Mouse (Mus musculus): Measurements from ENCODE around the gene Sept9. TPM values are rescaled to one million over a fixed set of nuclear protein-coding genes. Genes with fewer than 3 reads are reported as not detected.

Gene Sept9
- total RNA-seq (2017): 92.3 and 101 TPM in 2 replicates

DNA sequence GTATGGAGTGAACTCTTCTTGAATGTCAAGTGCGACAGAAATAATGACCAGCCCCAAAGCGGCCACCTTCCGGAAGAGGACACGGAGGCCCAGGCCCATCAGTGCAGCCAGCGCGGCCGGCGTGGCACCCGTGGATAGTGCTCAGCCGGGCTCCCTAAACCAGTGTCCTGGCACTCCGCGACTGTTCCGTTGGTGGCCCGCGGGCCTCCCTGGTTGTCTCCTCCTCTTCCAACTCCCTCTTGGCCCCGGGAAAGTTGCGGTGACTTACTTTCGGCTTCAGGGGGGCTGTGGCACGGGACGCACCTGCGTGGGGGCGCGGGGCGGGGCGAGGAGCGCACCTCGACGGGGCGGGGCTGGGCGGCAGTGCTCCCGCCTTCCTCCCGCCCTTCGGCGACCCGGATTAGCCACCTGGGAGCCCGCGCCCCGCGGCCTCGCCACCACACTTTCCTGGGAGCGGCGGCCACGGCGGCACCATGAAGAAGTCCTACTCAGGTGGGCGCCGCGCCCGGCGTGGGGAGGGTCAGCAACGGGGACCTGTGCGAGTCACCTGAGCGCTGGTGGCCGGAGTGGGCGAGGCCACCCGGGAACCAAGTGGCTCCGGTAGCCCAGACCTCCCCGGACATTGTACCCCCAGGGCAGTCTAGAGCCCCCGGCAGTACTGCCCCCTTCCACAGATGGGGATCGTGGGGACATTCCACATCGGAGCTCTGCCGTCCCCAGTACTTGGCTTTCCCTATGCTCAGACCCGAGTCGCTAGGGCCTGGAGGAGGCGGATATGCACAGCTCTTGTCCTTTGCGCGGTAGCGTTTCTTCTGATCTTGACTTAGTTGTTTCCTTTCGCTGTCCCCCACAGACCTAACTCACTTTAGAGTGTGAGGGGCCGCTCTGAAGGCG, at the start of gene Sept9:
Gene Sept9, plus strand, starts transcription at position 380 of the 894 bp plus-strand sequence.
- no peak for ATAC-seq (ENCODE audit: extremely low read depth, insufficient number of reproducible peaks, low FRiP score, poor library complexity, severe bottlenecking)

DNA sequence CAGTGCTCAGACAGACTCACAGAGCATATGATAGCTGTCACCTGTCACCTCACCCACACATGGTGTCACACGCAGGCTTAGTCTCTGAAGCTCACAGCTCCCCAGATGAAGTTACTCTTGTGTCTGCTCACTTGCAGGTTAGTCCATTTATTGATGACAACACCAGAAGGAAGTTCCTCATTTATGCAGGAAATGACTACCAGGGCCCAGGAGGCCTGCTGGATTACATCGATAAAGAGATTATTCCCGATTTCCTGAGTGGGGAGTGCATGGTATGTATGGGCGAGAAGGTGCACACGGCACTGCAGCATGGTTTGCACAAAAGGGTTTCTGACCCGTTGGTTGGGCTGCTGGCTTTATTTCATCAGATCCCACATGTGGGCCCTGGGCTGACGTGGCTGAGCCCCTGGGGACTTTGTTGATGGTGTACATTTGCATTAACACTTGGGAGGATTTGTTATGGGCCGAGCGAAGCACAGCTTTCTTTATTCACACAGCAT, 48.9 kb upstream of the Sept9 start:
- no peak for ATAC-seq (ENCODE audit: extremely low read depth, insufficient number of reproducible peaks, low FRiP score, poor library complexity, severe bottlenecking)

DNA sequence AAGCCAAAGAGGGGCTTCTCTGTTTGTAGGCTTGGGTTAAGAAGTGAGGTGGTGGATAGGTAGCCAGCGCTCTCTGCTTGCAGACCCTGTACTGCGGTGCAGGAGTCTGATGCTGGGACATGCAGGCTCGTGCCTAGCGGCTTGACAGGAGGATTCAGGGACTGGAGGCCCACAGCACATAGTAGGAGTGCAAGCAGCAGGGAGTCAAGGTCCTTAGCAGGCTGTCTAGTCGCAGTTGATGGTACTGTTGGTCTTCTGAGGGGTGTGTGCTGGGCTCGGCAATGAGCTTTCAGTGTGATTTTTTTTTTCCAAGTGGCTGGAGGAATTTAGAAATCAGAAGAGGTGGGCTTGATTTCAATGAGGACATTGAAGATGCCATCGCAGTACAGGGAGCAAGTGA, 48.0 kb upstream of the Sept9 start:
- no peak for ATAC-seq (ENCODE audit: extremely low read depth, insufficient number of reproducible peaks, low FRiP score, poor library complexity, severe bottlenecking)

DNA sequence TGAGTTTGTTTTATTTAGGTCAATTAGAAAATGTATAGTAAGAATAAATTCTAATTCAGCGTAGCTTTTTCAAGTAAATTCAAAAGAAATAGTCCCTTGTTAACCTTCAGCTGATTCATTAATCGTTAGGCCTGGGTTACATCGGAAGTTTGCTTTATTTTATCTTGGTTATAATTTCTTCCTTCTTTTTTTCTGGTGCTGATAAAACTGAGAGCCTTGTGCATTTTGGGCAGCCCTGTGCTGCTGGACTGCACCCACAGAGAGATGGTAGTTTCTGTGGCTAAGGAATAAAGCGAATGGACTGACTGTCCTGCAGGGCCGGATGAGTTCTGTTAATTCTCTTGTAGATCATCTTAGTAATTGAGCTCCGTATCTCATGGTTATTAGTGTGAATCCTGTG, 46.9 kb upstream of the Sept9 start:
- no peak for ATAC-seq (ENCODE audit: extremely low read depth, insufficient number of reproducible peaks, low FRiP score, poor library complexity, severe bottlenecking)

DNA sequence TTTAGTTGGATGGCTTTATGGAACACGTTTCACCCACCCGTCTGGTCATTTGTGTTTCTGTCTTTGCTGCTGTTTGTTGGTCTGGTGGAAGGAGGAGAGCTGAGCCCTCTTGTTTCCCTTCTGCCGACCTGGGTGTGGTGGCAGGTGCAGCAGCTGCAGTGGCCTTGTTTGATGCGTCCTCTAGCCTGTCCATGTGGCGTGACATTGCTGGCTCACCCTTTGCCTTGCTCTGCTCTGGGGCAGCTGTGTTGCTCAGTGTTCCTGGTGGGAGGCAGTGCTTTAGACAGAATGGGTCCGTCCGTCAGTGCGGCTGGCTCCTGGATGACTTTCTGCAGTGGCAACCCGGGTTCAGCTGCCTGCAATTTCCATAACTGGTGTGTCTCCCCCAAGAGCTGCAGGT, 45.9 kb upstream of the Sept9 start:
- ATAC-seq (ENCODE audit: extremely low read depth, insufficient number of reproducible peaks, low FRiP score, poor library complexity, severe bottlenecking): no peak

DNA sequence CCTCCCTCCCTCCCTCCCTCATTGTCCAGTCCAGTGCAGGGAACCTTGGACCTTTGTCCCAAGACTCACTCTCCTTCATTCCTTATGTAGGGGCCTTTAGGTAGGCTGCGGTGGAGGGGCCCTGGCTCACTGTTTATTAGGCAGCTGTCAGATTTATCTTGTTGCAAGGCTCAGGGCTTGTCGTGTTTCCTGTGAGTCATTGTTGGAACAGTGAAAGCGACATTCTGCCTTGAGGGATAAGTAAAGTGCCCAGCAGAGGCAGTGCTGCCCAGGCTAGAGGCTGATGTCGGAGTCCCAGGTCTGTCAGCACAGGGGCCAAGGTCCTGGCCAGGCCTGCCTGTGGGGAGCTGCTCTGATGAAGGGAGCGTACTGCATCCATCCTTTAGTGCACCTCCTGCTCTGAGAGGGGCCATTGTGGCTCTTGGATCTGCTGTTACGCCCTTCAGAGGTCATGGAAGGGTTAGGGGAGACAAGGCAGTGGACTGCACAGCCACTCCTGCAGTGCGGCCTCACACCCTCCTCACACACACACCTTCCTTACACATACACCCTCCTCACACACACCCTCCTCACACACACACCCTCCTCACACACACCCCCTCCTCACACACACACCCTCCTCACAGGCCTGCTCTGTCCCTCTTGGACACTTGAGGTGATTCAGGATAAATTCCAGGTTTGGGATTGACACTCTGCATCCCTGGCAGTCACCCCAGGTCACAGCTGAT, 45.2 kb upstream of the Sept9 start:
- ATAC-seq (ENCODE audit: extremely low read depth, insufficient number of reproducible peaks, low FRiP score, poor library complexity, severe bottlenecking): no peak

DNA sequence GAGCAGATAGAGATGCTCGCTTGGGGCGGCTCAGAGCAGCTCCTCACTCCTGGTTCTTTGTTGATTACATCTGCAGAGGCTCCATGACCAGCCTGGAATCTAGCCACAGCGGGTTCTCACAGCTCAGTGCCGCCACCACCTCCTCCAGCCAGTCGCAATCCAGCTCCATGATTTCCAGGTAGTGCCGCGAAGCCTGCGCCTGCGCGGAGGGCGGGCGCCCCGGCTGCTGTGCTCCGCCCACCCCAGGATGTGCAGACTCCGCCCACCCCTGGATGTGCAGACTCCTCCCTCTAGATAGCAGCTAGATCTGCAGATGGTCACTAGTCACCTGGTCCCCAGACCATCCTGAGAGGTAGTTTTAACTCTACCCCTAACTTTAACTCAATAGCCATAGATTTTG, 42.7 kb upstream of the Sept9 start:
- ATAC-seq (ENCODE audit: extremely low read depth, insufficient number of reproducible peaks, low FRiP score, poor library complexity, severe bottlenecking): no peak

DNA sequence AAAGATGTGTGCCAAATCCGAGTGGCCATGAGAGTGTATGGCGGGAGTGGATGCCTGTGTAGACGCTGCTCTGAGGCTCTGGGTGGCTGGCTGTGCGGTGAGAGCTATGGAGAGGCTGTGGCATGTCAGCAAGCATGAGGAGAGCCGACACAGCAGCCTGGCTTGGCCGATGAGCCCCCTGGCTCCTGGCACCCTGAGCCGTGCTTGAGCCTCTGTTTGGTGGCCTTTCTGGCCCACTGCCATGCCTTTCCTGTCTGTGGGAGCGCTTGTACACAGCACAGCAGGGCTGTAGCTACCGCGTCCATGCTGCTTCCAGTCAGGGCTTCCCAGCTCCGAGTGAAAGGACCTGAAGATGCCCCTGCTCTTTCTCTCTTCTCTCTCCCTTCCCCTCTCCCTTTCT, 41.1 kb upstream of the Sept9 start:
- ATAC-seq (ENCODE audit: extremely low read depth, insufficient number of reproducible peaks, low FRiP score, poor library complexity, severe bottlenecking): no peak

DNA sequence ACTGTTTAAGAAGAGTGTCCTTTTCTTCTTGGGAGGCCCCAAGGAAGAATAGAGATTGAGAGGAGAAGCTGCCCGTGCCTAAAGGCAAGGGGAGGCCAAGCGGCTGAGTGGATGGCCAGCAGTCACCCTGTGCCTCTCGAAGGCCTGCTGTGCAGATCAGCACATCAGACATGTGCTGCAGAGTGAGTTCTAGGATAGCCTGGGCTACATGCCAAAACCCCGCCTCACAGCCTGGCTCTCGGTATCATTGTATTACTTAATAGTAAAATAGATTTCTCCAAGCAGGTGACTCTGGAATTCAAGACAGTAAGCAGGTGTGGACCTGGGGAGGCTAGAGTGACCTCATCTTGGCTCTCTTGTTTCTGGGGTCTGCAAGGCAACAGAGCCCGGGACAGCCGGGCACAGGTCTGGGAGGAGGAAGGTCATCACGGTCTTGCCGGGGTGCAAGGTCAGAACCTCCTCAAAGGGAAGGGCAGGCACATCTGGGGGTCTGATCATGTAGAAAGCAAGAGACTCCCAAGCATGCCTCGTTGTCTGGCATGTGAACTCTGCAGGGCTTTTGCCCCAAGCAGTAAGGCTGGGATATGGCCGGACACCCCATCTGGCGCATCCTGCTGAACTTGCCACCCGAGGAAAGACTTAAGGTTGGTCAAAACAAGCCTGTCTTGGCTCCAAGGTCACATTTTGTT, 40.1 kb upstream of the Sept9 start:
- no peak for ATAC-seq (ENCODE audit: extremely low read depth, insufficient number of reproducible peaks, low FRiP score, poor library complexity, severe bottlenecking)

DNA sequence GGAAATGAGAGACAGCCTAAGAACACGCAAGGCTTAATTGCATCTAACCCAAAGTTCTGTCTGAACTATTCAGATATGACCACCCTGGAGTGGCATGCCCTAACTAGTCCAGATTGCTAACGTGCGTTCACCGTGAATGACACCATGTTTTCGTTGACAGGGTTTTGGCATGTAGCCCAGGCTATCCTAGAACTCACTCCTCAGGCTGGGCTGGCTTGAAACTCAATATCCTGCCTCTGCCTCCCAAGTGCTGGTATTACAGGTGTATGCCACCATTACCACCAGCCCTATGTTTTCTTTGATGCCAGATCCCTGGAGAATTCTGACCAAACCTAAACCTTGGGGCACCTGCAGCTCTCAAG, 39.5 kb upstream of the Sept9 start:
- no peak for ATAC-seq (ENCODE audit: extremely low read depth, insufficient number of reproducible peaks, low FRiP score, poor library complexity, severe bottlenecking)

DNA sequence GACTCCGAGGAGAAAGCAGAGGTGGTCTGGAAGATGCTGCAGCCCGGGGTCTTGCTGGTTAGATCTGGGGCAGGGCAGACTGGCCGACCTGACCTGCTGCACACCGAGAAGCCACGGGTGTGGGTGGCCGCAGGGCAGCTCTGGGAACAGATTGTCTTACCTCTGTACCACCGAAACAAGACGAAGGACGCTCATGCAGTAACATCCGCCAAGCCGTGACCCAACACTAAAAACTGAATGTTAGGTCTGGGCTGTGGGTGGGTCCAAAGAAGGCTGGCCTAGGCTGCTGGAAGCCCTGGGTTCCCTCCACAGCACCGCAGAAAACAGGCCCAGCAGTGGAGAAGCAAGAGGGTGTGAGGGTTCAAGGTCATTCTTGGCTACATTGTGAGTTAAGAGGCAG, 38.7 kb upstream of the Sept9 start:
- ATAC-seq (ENCODE audit: extremely low read depth, insufficient number of reproducible peaks, low FRiP score, poor library complexity, severe bottlenecking): no peak

DNA sequence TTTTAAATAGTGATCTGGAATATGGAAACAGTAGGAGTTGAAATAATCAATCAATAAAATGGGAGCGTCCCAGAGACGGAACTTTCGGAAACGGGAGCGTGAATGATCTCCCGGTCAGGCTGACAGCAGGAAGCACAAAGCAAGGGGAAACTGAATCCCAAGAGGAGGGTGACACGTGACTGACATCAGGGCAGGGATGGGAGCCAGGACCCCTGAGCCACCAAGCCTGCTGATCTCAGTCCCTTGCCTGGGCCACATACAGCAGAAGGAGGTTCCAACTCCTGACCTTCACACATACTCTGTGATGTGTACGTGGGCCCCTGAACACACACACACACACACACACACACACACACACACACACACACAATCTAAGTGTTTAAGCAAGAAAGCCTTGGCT, 37.9 kb upstream of the Sept9 start:
- ATAC-seq (ENCODE audit: extremely low read depth, insufficient number of reproducible peaks, low FRiP score, poor library complexity, severe bottlenecking): no peak

DNA sequence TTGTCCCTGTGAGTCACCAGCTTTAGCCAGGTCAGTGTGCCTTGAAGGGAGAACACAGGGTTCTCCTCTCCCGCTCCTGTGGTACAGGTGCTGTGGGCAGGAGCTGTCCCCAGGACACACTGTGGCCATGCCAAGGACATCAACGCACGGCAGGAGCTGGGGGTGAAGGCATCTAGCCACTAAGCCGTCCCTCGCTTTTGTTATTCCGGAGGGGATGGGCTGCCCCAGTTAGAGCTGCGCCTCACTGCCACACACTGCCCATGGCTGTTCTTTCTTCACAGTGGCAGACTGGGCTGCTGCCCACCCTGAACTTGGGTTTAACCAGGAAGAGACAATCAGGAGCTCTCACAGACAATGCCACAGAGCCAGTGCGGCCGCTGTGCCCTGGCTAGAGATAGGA, 36.4 kb upstream of the Sept9 start:
- ATAC-seq (ENCODE audit: extremely low read depth, insufficient number of reproducible peaks, low FRiP score, poor library complexity, severe bottlenecking): no peak

DNA sequence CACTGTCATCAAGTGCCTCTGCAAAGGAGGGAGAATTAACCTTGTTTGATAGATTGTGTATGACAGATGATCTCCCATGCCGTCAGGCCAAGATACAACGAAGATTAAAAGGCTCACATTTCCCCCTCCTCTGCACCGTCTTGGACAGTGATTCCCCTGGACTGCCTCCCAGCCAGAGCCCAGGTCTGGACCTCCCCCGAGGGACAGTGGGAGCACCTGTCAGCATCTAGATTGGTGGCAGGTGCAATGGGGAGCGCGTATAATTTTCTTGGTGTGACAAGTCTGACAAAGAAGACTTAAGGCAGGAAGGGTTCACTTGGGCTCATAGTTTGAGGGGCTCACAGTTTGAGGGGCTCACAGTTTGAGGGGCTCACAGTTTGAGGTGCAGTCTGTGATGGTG, 35.7 kb upstream of the Sept9 start:
- no peak for ATAC-seq (ENCODE audit: extremely low read depth, insufficient number of reproducible peaks, low FRiP score, poor library complexity, severe bottlenecking)

DNA sequence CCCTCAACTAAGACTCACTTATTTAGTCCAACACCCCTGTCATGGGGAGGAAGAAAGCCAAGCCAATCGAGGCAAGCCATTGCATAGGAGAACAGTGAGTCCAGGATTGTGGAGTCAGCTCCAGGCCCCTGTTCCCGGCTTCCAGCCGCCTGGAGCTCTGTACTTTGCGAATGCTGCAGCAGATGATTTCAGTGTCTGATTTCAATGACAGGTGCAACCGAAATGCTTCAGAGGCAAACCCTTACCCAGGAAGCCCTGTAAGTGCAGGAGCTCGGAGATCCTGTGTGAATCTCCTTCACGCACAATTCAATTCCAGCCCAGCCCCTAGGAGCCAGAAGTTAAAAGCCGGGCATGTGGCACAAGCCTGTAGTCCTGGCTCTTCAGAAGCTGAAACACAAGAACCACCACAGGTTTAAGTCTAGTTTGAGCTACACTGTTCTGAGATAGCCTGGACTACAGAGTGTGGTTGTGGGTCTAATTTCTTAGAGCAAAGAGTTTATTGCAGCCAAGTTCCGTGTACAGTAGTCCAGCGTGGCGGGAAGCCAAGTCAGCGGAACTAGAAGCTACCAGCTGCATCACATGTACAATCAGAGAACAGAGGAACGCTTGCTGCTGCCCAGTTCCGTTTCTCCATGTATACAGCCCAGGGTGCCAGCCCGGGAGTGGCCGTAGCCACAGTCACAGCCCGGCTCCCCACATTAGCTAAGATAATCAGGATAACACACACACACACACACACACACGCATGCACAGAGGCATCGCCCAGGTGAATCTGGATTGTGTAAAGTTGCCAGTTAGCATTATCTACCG, 31.0 kb upstream of the Sept9 start:
- ATAC-seq (ENCODE audit: extremely low read depth, insufficient number of reproducible peaks, low FRiP score, poor library complexity, severe bottlenecking): no peak

DNA sequence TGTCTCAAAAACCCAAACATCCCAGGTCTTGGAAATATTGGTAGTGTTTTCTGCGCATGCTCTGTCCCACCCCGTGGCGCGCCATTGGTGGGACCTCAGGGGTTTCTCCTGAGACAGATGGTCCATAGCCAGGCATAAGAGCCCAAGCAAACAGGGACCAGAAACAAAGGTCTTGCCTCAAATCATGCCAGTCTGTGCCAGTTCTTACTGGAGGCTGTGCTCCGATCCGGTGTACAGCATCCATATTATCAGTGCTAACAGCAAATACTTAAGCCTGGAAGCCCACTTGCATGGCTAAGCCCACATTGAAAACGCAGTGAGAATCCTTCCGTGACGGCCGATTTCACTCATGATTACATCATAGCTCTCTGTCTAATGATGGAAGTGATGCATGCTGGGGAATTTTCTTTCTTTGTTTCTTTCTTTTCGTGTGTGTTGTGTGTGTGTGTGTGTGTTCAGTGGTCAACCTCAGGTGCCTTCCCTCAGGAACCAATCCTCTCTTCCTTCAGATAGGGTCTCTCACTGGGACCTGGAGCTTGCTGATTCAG, 30.3 kb upstream of the Sept9 start:
- no peak for ATAC-seq (ENCODE audit: extremely low read depth, insufficient number of reproducible peaks, low FRiP score, poor library complexity, severe bottlenecking)

DNA sequence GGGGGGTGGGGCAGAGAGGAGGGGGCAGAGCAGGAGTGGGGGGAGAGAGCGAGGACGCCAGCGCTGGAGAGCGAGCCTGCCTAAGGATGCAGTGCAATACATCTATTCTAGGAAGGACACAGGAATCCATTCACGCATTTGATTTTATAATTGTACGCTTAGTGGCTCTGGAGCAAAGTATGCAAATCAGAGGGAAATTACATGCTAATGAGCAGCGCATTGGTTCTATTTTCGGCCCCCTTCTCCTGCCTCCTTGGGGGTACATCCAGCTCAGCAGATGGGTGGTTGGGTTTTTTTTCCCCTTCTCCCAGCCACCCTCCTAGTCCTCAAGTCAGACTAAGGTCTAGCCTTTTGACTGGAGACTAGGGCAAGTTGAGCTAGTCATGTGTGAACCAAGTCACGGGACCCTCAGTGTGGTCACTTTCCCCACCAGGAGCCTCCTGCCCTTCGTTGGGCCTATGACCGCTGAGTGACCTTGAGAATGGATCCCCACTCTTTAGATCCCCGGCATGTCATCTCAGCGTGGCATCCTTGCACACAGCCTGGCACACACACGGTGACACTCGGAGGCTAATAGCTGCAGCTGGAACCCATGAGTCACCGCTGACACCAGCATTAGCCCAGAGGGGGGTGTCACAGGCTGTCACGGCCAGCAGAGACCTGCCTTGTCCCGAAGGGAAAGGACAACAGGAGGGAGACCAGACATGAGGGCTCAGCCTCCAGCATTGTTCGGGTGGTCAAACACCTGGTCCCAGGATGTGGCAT, 29.5 kb upstream of the Sept9 start:
- ATAC-seq (ENCODE audit: extremely low read depth, insufficient number of reproducible peaks, low FRiP score, poor library complexity, severe bottlenecking): no peak
